Mouse (Mus musculus): Measurements from ENCODE around the gene Tmc4.

DNA sequence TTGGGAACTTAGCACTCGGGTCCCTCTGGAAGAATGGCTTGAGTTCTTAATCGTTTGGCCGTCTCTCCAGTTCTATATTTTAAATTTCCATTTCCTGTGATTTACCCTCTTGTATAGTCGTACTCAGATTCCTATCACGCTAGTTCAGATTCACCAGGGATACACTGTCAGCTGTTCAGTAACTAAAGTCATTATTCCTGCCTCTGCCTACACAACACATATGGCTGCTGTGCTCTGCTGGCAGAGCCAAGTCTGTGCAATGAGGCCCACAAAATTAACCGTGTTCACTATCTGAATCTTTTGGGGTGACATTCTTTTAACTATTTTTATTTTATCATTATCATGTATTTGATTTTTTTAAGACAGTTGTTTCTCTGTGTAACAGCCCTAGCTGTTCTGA lies 21.1 kb upstream of the Tmc4 start:
- TF ChIP-seq GATA1 (IDR thresholded peaks at IDR 0.05; ENCODE audit: low read length) (no peak), TAL1 (IDR thresholded peaks at IDR 0.05; ENCODE audit: low read length) (no peak)
